Mouse (Mus musculus): ENCODE data around the gene Ago4. TPM values are rescaled to one million over a fixed set of nuclear protein-coding genes. Genes with fewer than 3 reads are reported as not detected.

Gene Ago4
- polyA plus RNA-seq, 1 experiment from 2014 or later, result 1.4 TPM

DNA sequence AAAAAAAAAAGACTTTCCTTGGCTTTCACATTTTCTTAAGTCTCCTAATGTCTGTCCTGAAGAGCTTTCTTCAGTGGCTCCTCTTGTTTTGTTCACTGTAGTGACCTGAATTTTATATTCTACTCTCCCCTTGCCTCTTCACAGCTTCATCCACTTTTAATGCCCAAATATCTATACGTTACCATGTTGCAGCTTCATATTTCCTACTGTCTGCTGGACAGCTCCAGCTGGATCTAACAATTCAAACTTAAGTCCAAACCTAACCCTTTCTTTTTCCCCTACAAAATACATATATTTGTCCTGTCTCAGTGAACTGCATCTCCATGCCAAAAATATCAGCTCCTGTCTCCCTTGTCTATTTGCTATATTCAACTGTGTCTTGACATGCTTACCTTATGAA lies 63.9 kb downstream of the Ago4 start:
- Histone ChIP-seq H3K4me1 (replicated peaks; ENCODE audit: insufficient read depth, low read length) (peaks cover 20% of the 10 kb centered on the region), H3K9me3 (replicated peaks; ENCODE audit: low read length) (no peaks in the 10 kb centered on the region), H3K4me2 (ENCODE audit: low read length) (no peak overlapping the region), H3K9ac (ENCODE audit: low read depth, low read length) (no peak overlapping the region), H3K27ac (no peak overlapping the region), H3K36me3 (ENCODE audit: insufficient read depth, low read length) (no peaks in the 10 kb centered on the region), H3K4me3 (replicated peaks; ENCODE audit: low read depth, low read length) (no peak overlapping the region), H3K27me3 (ENCODE audit: insufficient read depth, low read length) (no peaks in the 10 kb centered on the region)
- ATAC-seq (replicated peaks; ENCODE audit: low FRiP score, low read depth) (no peak), DNase-seq (ENCODE audit: low spot score) (no peak)
- no peak for TF ChIP-seq CTCF (IDR thresholded peaks at IDR 0.05; ENCODE audit: low read depth)
- WGBS, result 51% methylated on average over 1 of the region's 1 CpGs

DNA sequence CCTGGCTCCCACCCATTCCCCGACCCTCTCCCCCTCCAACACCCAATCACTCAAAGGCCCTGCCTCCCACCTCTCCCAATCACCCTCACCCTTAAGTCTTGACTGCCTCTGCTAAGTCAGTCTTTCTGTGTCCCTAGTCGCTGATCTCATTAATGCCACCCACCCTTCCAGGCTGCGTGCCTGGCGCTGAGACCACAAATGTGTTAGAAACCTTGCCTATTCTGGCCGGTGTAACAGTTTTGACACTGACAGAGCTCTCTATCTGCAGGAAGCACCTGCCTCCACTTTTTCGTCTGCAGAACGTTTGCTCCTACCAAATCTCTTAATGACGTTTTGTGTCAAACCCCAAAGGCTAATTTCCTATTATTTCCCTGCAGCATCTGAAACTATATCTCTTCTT lies 64.3 kb downstream of the Ago4 start:
- WGBS, result 6% methylated on average over 8 of the region's 8 CpGs
- Histone ChIP-seq H3K4me2 (ENCODE audit: low read length) (peak overlapping the region; percentile 81), H3K36me3 (ENCODE audit: insufficient read depth, low read length) (no peaks in the 10 kb centered on the region), H3K4me3 (replicated peaks; ENCODE audit: low read depth, low read length) (peak overlapping the region; percentile 89), H3K4me1 (replicated peaks; ENCODE audit: insufficient read depth, low read length) (peaks cover 20% of the 10 kb centered on the region), H3K27ac (no peak overlapping the region), H3K9ac (ENCODE audit: low read depth, low read length) (no peak overlapping the region), H3K27me3 (ENCODE audit: insufficient read depth, low read length) (no peaks in the 10 kb centered on the region), H3K9me3 (replicated peaks; ENCODE audit: low read length) (no peaks in the 10 kb centered on the region)
- TF ChIP-seq CTCF (IDR thresholded peaks at IDR 0.05; ENCODE audit: low read depth), result no peak
- ATAC-seq (replicated peaks; ENCODE audit: low FRiP score, low read depth) (no peak), DNase-seq (ENCODE audit: low spot score) (no peak)

DNA sequence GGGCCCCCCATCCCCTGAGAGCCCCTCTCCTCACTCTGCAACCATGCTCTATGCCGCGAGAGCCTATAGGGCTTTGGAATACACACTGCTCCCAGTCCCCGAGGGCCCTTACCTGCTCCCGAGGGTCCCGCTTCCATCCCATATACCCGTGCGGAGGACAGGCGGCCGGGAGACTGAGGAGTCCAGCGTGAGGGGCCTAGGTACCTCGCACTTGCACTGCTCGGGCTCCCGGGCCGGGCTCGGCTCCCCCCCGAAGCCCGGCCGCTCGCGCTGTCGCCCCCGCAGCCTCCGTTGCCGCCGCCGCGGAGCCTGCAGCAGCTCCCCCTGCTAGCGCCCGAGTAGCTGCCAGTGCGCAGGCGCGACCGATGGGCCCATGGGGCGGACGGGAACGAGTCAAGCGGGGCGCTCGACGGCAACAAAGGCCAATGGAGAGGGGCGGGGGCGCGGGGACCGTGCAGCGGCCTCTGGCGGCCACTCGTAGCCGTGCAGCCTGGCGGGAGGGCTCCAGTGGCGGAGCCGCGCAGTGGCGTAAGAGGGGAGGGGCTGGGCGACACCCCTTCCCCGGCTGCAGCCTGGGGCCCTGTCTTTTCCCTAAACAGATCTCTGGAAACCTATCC lies 64.9 kb downstream of the Ago4 start, which contains the start of gene Ago1:
Ago1 (minus strand) TSS at position 299 of the 617 bp plus-strand sequence.
- ATAC-seq (replicated peaks; ENCODE audit: low FRiP score, low read depth), result peak; percentile 86
- Histone ChIP-seq H3K9ac (ENCODE audit: low read depth, low read length) (peak within 1 kb of the TSS; percentile 87), H3K4me3 (replicated peaks; ENCODE audit: low read depth, low read length) (peak within 1 kb of the TSS; percentile 89), H3K9me3 (replicated peaks; ENCODE audit: low read length) (no peaks in the 10 kb centered on the region), H3K27me3 (ENCODE audit: insufficient read depth, low read length) (no peaks in the 10 kb centered on the region), H3K36me3 (ENCODE audit: insufficient read depth, low read length) (no peaks in the 10 kb centered on the region), H3K4me2 (ENCODE audit: low read length) (peak within 1 kb of the TSS; percentile 81), H3K27ac (peak within 1 kb of the TSS; percentile 88), H3K4me1 (replicated peaks; ENCODE audit: insufficient read depth, low read length) (peaks cover 20% of the 10 kb centered on the region)
- DNase-seq (ENCODE audit: low spot score), result peak; percentile 97
- peak; percentile 98 for TF ChIP-seq CTCF (IDR thresholded peaks at IDR 0.05; ENCODE audit: low read depth)
- under 1% methylated on average over 55 of the region's 55 CpGs for WGBS

DNA sequence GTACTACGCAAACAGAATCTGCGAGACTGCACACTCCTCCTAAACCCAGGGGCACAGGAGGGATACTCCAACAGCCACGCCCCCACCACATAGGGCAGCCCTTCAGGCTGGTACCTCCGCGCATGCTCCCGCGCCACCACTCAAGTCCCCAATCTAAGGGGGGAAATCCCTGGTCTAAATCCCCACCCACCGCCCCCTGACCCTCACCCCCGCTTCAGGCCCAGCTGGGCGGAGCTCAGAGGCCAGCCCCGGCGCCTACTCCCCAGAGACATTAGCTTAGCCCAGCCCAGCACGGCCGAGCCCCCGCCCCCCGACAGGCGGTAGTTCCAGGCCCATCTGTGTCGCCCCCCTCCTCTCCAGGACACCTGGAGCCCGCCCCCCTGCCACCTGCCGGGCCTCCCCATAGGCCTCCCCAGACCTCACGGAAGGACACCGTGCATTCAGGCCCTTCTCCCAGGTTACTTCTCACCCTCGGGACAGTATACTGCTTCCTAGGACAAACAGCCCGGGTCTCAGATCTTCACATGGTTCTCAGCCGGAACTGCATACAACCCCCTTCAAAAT lies 65.5 kb downstream of the Ago4 start:
- Histone ChIP-seq H3K27me3 (ENCODE audit: insufficient read depth, low read length) (no peaks in the 10 kb centered on the region), H3K4me1 (replicated peaks; ENCODE audit: insufficient read depth, low read length) (peaks cover 20% of the 10 kb centered on the region), H3K27ac (peak overlapping the region; percentile 88), H3K36me3 (ENCODE audit: insufficient read depth, low read length) (no peaks in the 10 kb centered on the region), H3K9me3 (replicated peaks; ENCODE audit: low read length) (no peaks in the 10 kb centered on the region), H3K4me2 (ENCODE audit: low read length) (peak overlapping the region; percentile 81), H3K9ac (ENCODE audit: low read depth, low read length) (peak overlapping the region; percentile 87), H3K4me3 (replicated peaks; ENCODE audit: low read depth, low read length) (peak overlapping the region; percentile 89)
- peak; percentile 76 for DNase-seq (ENCODE audit: low spot score)
- TF ChIP-seq CTCF (IDR thresholded peaks at IDR 0.05; ENCODE audit: low read depth), result no peak
- ATAC-seq (replicated peaks; ENCODE audit: low FRiP score, low read depth), result peak; percentile 78
- WGBS, result 1% methylated on average over 24 of the region's 25 CpGs

DNA sequence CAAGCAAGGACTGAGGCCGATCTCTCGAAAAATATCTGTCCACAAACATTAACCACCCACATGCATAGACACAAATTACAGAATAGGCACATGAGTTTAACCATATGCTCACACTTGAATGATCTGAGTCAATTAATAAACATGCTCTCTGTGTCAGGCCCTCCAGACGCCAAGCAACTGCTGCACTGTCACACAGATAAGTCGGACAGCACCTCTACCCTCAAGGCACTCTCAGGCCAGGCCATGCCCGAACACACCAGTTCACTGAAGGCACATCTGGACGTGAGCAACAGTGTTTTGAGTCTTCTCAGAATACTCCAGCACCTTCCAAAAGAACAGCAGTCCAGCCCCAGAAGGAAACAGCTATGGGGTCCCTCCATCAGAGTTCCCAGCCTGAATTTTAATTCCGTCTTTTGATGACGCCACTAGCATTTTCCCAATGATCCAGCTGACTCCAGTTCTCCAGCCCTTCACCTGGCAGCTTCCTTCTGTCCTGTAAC lies 67.0 kb downstream of the Ago4 start:
- Histone ChIP-seq H3K4me2 (ENCODE audit: low read length) (peak overlapping the region; percentile 25; the same call in 1 of the 2 replicates), H3K9me3 (replicated peaks; ENCODE audit: low read length) (no peaks in the 10 kb centered on the region), H3K4me3 (replicated peaks; ENCODE audit: low read depth, low read length) (no peak overlapping the region), H3K27me3 (ENCODE audit: insufficient read depth, low read length) (no peaks in the 10 kb centered on the region), H3K9ac (ENCODE audit: low read depth, low read length) (no peak overlapping the region), H3K27ac (no peak overlapping the region), H3K36me3 (ENCODE audit: insufficient read depth, low read length) (no peaks in the 10 kb centered on the region), H3K4me1 (replicated peaks; ENCODE audit: insufficient read depth, low read length) (peaks cover 20% of the 10 kb centered on the region)
- no peak for ATAC-seq (replicated peaks; ENCODE audit: low FRiP score, low read depth)
- no peak for TF ChIP-seq CTCF (IDR thresholded peaks at IDR 0.05; ENCODE audit: low read depth)
- DNase-seq (ENCODE audit: low spot score), result no peak
- 34% methylated on average over 8 of the region's 8 CpGs for WGBS

DNA sequence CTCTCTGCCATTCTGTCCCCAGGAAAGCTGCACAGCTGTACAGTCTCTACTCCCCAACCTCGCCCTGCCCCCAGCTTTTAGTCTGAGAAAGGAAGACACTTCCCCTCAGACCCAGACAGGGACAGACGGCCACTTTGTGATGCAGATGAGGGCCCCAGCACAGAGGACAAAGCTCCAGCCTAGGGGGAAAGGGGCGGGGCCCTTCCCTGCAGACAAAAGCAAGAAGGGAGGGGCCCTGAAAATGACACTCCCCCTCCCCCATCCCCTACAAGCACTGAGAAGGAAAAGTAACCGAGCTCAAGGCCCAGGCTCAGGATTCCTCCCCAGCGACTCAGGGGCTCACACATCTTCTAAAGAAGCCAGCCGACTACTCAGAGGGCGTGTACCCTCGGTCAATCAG lies 67.4 kb downstream of the Ago4 start:
- TF ChIP-seq CTCF (IDR thresholded peaks at IDR 0.05; ENCODE audit: low read depth), result no peak
- ATAC-seq (replicated peaks; ENCODE audit: low FRiP score, low read depth) (no peak), DNase-seq (ENCODE audit: low spot score) (peak; percentile 76)
- Histone ChIP-seq H3K9ac (ENCODE audit: low read depth, low read length) (no peak overlapping the region), H3K4me2 (ENCODE audit: low read length) (peak overlapping the region; percentile 25; the same call in 1 of the 2 replicates), H3K27ac (no peak overlapping the region), H3K27me3 (ENCODE audit: insufficient read depth, low read length) (no peaks in the 10 kb centered on the region), H3K36me3 (ENCODE audit: insufficient read depth, low read length) (no peaks in the 10 kb centered on the region), H3K9me3 (replicated peaks; ENCODE audit: low read length) (no peaks in the 10 kb centered on the region), H3K4me1 (replicated peaks; ENCODE audit: insufficient read depth, low read length) (peaks cover 20% of the 10 kb centered on the region), H3K4me3 (replicated peaks; ENCODE audit: low read depth, low read length) (no peak overlapping the region)
- 13% methylated on average over 8 of the region's 8 CpGs for WGBS

All from kidney, postnatal 0 days (tissue).